Mouse (Mus musculus) kidney, adult 18-20 months (tissue): ENCODE measurements around the gene Pola1.
A peak's percentile ranks its signal among the peaks of the same experiment; 100 is the strongest.

Experiments used
- DNase-seq: peaks from one replicate; pipeline ENCODE4 v3.0.0; 2021

The Pola1 gene

GRCm38 (mm10) chrX:93631657-93632449, at the start of gene Pola1:
Gene Pola1 (minus strand): TSS chrX:93632155.
- DNase-seq, result peak; percentile 83

- DNase-seq, result no peak
These were observed 44.3 kb upstream of the Pola1 start for GRCm38 (mm10) chrX:93676228-93676627.

- DNase-seq, result peak; percentile 2
These were observed 43.2 kb upstream of the Pola1 start for GRCm38 (mm10) chrX:93674836-93675795.

- DNase-seq, result no peak
These were observed 42.5 kb upstream of the Pola1 start for GRCm38 (mm10) chrX:93674432-93674831.

GRCm38 (mm10) chrX:93664787-93665186, 32.8 kb upstream of the Pola1 start:
- DNase-seq, result no peak

GRCm38 (mm10) chrX:93663919-93664586, 32.1 kb upstream of the Pola1 start:
- no peak for DNase-seq

GRCm38 (mm10) chrX:93655153-93655552, 23.2 kb upstream of the Pola1 start:
- no peak for DNase-seq

- no peak for DNase-seq
These were observed 22.5 kb upstream of the Pola1 start, which contains the start of gene Pcyt1b for GRCm38 (mm10) chrX:93654218-93655002. Gene Pcyt1b (plus strand): TSS chrX:93654863.

- no peak for DNase-seq
These were observed 18.8 kb upstream of the Pola1 start for GRCm38 (mm10) chrX:93650738-93651137.

GRCm38 (mm10) chrX:93644022-93644421, 12.1 kb upstream of the Pola1 start:
- DNase-seq, result no peak

GRCm38 (mm10) chrX:93643600-93643999, 11.6 kb upstream of the Pola1 start:
- no peak for DNase-seq

- DNase-seq, result no peak
These were observed 3.0 kb upstream of the Pola1 start for GRCm38 (mm10) chrX:93634861-93635375.

GRCm38 (mm10) chrX:93630256-93630655, 1.7 kb downstream of the Pola1 start:
- DNase-seq, result no peak

GRCm38 (mm10) chrX:93602214-93602613, 29.7 kb downstream of the Pola1 start:
- DNase-seq, result no peak

- DNase-seq, result no peak
These were observed 37.7 kb downstream of the Pola1 start for GRCm38 (mm10) chrX:93594283-93594682.

- DNase-seq, result no peak
These were observed 51.0 kb downstream of the Pola1 start for GRCm38 (mm10) chrX:93580931-93581330.

- no peak for DNase-seq
These were observed 74.8 kb downstream of the Pola1 start for GRCm38 (mm10) chrX:93557171-93557570.

- no peak for DNase-seq
These were observed 92.2 kb downstream of the Pola1 start for GRCm38 (mm10) chrX:93539779-93540178.

GRCm38 (mm10) chrX:93502865-93503353, 129.0 kb downstream of the Pola1 start:
- DNase-seq, result no peak

GRCm38 (mm10) chrX:93497597-93497996, 134.4 kb downstream of the Pola1 start:
- no peak for DNase-seq

- no peak for DNase-seq
These were observed 166.2 kb downstream of the Pola1 start for GRCm38 (mm10) chrX:93465711-93466110.

- no peak for DNase-seq
These were observed 202.2 kb downstream of the Pola1 start for GRCm38 (mm10) chrX:93429738-93430260.
